Comparison of ENCODE assay signal across 8 mouse cellular contexts in the genomic region with DNA sequence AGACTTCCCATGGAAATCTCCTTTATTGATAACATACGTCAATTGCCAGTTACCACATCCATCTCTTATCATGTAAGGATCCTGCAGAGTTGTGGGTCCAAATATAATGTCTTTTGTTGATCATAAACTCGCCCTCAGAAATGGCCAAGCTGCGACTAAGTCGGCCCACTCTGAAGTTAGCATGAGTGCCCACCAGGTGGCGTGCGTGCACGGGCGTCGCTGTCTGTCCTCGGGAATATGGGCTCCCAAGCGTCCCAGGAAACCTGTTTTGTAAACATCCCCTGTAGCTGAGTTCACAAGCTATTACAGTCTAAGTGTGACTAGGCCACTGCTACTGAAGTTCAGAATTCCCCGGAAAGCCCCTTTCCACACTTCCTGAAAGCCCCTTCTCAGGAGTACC. TPM values are rescaled to one million over a fixed set of nuclear protein-coding genes. Genes with fewer than 3 reads are reported as not detected.
A peak's percentile ranks its signal among the peaks of the same experiment; 100 is the strongest.
DNase-seq lines count a peak whose midpoint lies in the region; ATAC-seq lines count a peak whose summit lies in the region.

No protein-coding gene starts in this region.

- H3K4me2 ChIP-seq in intestine, embryonic 15.5 days (replicated peaks), result no peak overlapping the region
- H3K4me2 ChIP-seq in midbrain, embryonic 12.5 days (replicated peaks), result no peak overlapping the region

- no peaks in the 10 kb centered on the region for H3K4me1 ChIP-seq in intestine, embryonic 15.5 days (replicated peaks)
- no peaks in the 10 kb centered on the region for H3K4me1 ChIP-seq in midbrain, embryonic 12.5 days

- 0 out of 2 replicates have a peak, but pooled peaks have one; percentile 47 for ATAC-seq in intestine, embryonic 15.5 days
- ATAC-seq in midbrain, embryonic 12.5 days (ENCODE audit: low FRiP score, low read depth), result peak; percentile 85

- WGBS in intestine, embryonic 15.5 days, result 9% methylated on average over 12 of the region's 12 CpGs
- WGBS in midbrain, embryonic 12.5 days, result 4% methylated on average over 12 of the region's 12 CpGs

- H3K9ac ChIP-seq in intestine, embryonic 15.5 days, result no peak overlapping the region
- H3K9ac ChIP-seq in midbrain, embryonic 12.5 days (replicated peaks), result no peak overlapping the region

- DNase-seq in heart, adult 18-20 months, result peak; percentile 38 to 76
- no peak for DNase-seq in heart, adult 11 months
- DNase-seq in cerebellum, postnatal 14 days, result peak; percentile 94 to 95
- DNase-seq in gastrocnemius, adult 18-20 months (ENCODE audit: low spot score), result peak; percentile 74
- peak; percentile 12 to 70 for DNase-seq in left cerebral cortex, adult 8-10 months (ENCODE audit: low spot score in 2 of 2)
- DNase-seq in spleen, postnatal 4 days (ENCODE audit: low spot score in 2 of 2), result peak; percentile 20 to 61

- H3K9me3 ChIP-seq in intestine, embryonic 15.5 days, result no peaks in the 10 kb centered on the region
- no peaks in the 10 kb centered on the region for H3K9me3 ChIP-seq in midbrain, embryonic 12.5 days

- no peaks in the 10 kb centered on the region for H3K36me3 ChIP-seq in intestine, embryonic 15.5 days
- no peaks in the 10 kb centered on the region for H3K36me3 ChIP-seq in midbrain, embryonic 12.5 days

- H3K27me3 ChIP-seq in intestine, embryonic 15.5 days (replicated peaks), result no peaks in the 10 kb centered on the region
- no peaks in the 10 kb centered on the region for H3K27me3 ChIP-seq in midbrain, embryonic 12.5 days

- no peak overlapping the region for H3K4me3 ChIP-seq in intestine, embryonic 15.5 days (replicated peaks)
- no peak overlapping the region for H3K4me3 ChIP-seq in midbrain, embryonic 12.5 days

- no peak overlapping the region for H3K27ac ChIP-seq in intestine, embryonic 15.5 days
- H3K27ac ChIP-seq in midbrain, embryonic 12.5 days (replicated peaks), result no peak overlapping the region

RNA-seq across cellular contexts. Expression of gene Pld5, which starts 51.9 kb away (rescaled TPM):
- under 1 TPM; 0.15 to 0.44 TPM for total RNA-seq in heart, adult 18-20 months (2021)
- 1 to 10 TPM; 3.2 to 4.6 TPM for total RNA-seq in gastrocnemius, adult 18-20 months (2021)
- 0.77 and 0.90 TPM in 2 replicates for polyA plus RNA-seq in intestine, embryonic 15.5 days (2015; fragmentation: Nextera tagmentation; extraction: Ambion mirVana)
- total RNA-seq in left cerebral cortex, adult 8-10 months (2022), result 10 to 100 TPM in 2 of 4 experiments, 1 to 10 TPM in 2; 8.4 to 12.2 (median 10.6) TPM
- 2.2 and 2.7 TPM in 2 replicates for polyA plus RNA-seq in midbrain, embryonic 12.5 days (2016; fragmentation: Nextera tagmentation; extraction: Ambion mirVana)
